Mouse (Mus musculus) thymus, adult 2 months (tissue): ENCODE data around the gene 1700016H13Rik.

Experiments used
- CTCF ChIP-seq: fragments of 200-500 bp; IDR thresholded peaks from 2 replicates; pipeline ENCODE4 v1.5.1; 2012; ENCODE audit warnings: mild to moderate bottlenecking, control low read depth, low read length, moderate library complexity, borderline replicate concordance; ENCODE audit not compliant: control insufficient read depth, poor library complexity, insufficient read depth; ENCODE audit errors: extremely low read depth
- POLR2A ChIP-seq: fragments of 200-500 bp; IDR thresholded peaks from 2 replicates; pipeline ENCODE4 v1.6.1; 2012; ENCODE audit warnings: mild to moderate bottlenecking, low read length, control low read depth, moderate library complexity; ENCODE audit not compliant: control insufficient read depth, poor library complexity, insufficient read depth; ENCODE audit errors: extremely low read depth

GRCm38 (mm10) chr5:103673611-103674010 lies 17.8 kb upstream of the 1700016H13Rik start:
- TF ChIP-seq CTCF (no peak), POLR2A (no peak)
